ENCODE assay signal across 15 mouse cellular contexts in the genomic region with DNA sequence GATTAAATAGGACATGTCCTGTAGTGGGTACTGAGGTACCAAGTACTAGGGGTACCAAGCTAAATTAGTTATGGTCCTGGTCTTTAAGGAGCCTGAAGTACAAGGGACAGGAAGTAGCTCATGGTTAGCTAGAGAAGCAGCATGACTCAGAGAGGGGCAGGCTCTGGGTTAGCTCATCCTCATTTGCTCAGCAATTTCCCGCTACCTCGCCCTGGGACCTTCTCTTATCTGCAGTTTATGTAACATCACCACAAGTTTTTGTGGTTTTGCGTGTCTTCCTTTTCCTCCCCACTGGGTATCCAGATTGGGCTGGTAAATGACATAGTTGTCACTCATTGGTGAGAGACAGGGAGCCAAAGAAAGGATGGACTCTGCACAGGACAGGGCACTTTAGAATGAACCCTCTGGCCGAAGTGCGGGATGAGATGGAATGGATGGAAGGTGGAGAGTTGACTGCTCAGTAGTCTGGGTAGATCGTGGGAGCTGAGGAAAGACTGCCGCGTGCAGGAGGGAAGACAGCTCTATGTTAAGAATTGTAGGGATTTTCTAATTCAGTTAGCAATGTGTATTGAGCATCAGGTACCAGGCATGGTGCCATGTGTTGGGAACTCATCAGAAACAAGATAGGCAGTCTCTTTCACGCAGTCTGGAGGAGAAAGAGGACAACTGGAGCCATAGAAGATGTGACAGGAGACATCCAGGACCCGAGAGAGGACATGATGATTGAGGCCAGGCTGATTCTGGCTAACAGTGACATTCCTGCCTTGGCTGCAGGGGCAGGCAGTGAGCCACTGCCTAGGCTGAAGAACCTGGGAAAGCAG. TPM values are rescaled to one million over a fixed set of nuclear protein-coding genes. Genes with fewer than 3 reads are reported as not detected.
DNase-seq lines count a peak whose midpoint lies in the region; ATAC-seq and TF ChIP-seq lines count a peak whose summit lies in the region.
"Had no signal": no experiment of that assay in that cellular context is flagged by ENCODE, and none has a peak within 500 bp of the region (broad histone marks: within the 10 kb centered on the region; RNA-seq: fewer than 3 reads in every experiment).

No protein-coding gene starts in this region.

- H3K27me3 ChIP-seq in midbrain, postnatal 0 days (ENCODE audit: insufficient read depth, low read length), result no peaks in the 10 kb centered on the region
- H3K27me3 ChIP-seq in midbrain, embryonic 10.5 days (ENCODE audit: low read depth, poor library complexity, severe bottlenecking), result no peaks in the 10 kb centered on the region
- H3K27me3 ChIP-seq in liver, embryonic 14.5 days (ENCODE audit: control insufficient read depth, insufficient read depth, low read length), result no peaks in the 10 kb centered on the region
- H3K27me3 ChIP-seq in splenic B cell, adult 2 months (ENCODE audit: control insufficient read depth, insufficient read depth, low read length, poor library complexity, severe bottlenecking), result no peaks in the 10 kb centered on the region
- H3K27me3 ChIP-seq in forebrain, embryonic 16.5 days (replicated peaks; ENCODE audit: control insufficient read depth, insufficient read depth, low read length), result no peaks in the 10 kb centered on the region
- no peaks in the 10 kb centered on the region for H3K27me3 ChIP-seq in neural tube, embryonic 15.5 days (replicated peaks)
- H3K27me3 ChIP-seq: midbrain, embryonic 12.5 days; Patski had no signal

- TF ChIP-seq EP300 in liver, embryonic 14.5 days (IDR thresholded peaks at IDR 0.05; ENCODE audit: low read depth), result no peak

- DNase-seq in midbrain, postnatal 0 days (ENCODE audit: low spot score), result peak; percentile 17
- no peak for DNase-seq in midbrain, embryonic 10.5 days (ENCODE audit: low spot score)
- DNase-seq in c-Kit-positive CD71-negative TER-119-negative erythroid progenitor cells, embryonic 14.5 days (ENCODE audit: low read depth), result peak; percentile 70
- DNase-seq in liver, embryonic 14.5 days (ENCODE audit: low read depth in 3 of 3, low spot score in 3 of 3), result peak in 2 of 3 experiments; percentile 18 to 50
- DNase-seq in splenic B cell, adult 2 months (ENCODE audit: low read depth, low spot score), result peak; percentile 31
- no peak for DNase-seq in left cerebral cortex, adult 18-20 months (ENCODE audit: low spot score in 2 of 2)
- DNase-seq: cerebellum, adult 9-11 months; kidney, postnatal 10 days; spleen, adult 18-20 months; thymus, postnatal 25 days had no signal

- no peaks in the 10 kb centered on the region for H3K36me3 ChIP-seq in midbrain, postnatal 0 days (ENCODE audit: insufficient read depth, low read length)
- H3K36me3 ChIP-seq in midbrain, embryonic 10.5 days, result no peaks in the 10 kb centered on the region
- no peaks in the 10 kb centered on the region for H3K36me3 ChIP-seq in liver, embryonic 14.5 days (replicated peaks; ENCODE audit: control insufficient read depth, insufficient read depth, low read depth)
- no peaks in the 10 kb centered on the region for H3K36me3 ChIP-seq in splenic B cell, adult 2 months (ENCODE audit: control insufficient read depth, insufficient read depth, low read length, poor library complexity, severe bottlenecking)
- no peaks in the 10 kb centered on the region for H3K36me3 ChIP-seq in forebrain, embryonic 16.5 days (ENCODE audit: control insufficient read depth, insufficient read depth)
- H3K36me3 ChIP-seq in neural tube, embryonic 15.5 days, result no peaks in the 10 kb centered on the region
- H3K36me3 ChIP-seq: limb, embryonic 10.5 days; midbrain, embryonic 12.5 days had no signal

- no peak overlapping the region for H3K4me3 ChIP-seq in midbrain, postnatal 0 days (ENCODE audit: low read depth, low read length)
- H3K4me3 ChIP-seq in midbrain, embryonic 10.5 days, result no peak overlapping the region
- H3K4me3 ChIP-seq in liver, embryonic 14.5 days (ENCODE audit: insufficient read depth in 1 of 2, low read depth in 2 of 2, low read length in 2 of 2), result no peak overlapping the region
- H3K4me3 ChIP-seq in forebrain, embryonic 16.5 days (replicated peaks; ENCODE audit: low read length), result no peak overlapping the region
- H3K4me3 ChIP-seq in neural tube, embryonic 15.5 days (replicated peaks), result no peak overlapping the region
- H3K4me3 ChIP-seq: limb, embryonic 10.5 days; midbrain, embryonic 12.5 days had no signal

- no peak for TF ChIP-seq CTCF in midbrain, postnatal 0 days (IDR thresholded peaks at IDR 0.05)
- no peak for TF ChIP-seq CTCF in liver, embryonic 14.5 days (IDR thresholded peaks at IDR 0.05; ENCODE audit: low read depth)

- H3K4me2 ChIP-seq in midbrain, postnatal 0 days (ENCODE audit: low read depth, low read length, poor library complexity, severe bottlenecking), result no peak overlapping the region
- H3K4me2 ChIP-seq in liver, embryonic 14.5 days (ENCODE audit: low read depth), result no peak overlapping the region
- no peak overlapping the region for H3K4me2 ChIP-seq in forebrain, embryonic 16.5 days (ENCODE audit: low read length)
- no peak overlapping the region for H3K4me2 ChIP-seq in neural tube, embryonic 15.5 days
- H3K4me2 ChIP-seq: midbrain, embryonic 12.5 days had no signal

- no peaks in the 10 kb centered on the region for H3K9me3 ChIP-seq in midbrain, postnatal 0 days (ENCODE audit: low read length)
- H3K9me3 ChIP-seq in midbrain, embryonic 10.5 days (replicated peaks), result no peaks in the 10 kb centered on the region
- no peaks in the 10 kb centered on the region for H3K9me3 ChIP-seq in liver, embryonic 14.5 days (ENCODE audit: control insufficient read depth, low read length)
- H3K9me3 ChIP-seq in forebrain, embryonic 16.5 days (ENCODE audit: control insufficient read depth, low read length), result no peaks in the 10 kb centered on the region
- H3K9me3 ChIP-seq in neural tube, embryonic 15.5 days (replicated peaks), result no peaks in the 10 kb centered on the region
- H3K9me3 ChIP-seq: limb, embryonic 10.5 days; midbrain, embryonic 12.5 days had no signal

- H3K9ac ChIP-seq in midbrain, postnatal 0 days (replicated peaks; ENCODE audit: low read length, poor library complexity, severe bottlenecking), result no peak overlapping the region
- H3K9ac ChIP-seq in liver, embryonic 14.5 days (replicated peaks), result no peak overlapping the region
- H3K9ac ChIP-seq in forebrain, embryonic 16.5 days (replicated peaks; ENCODE audit: low read depth, low read length), result no peak overlapping the region
- H3K9ac ChIP-seq in neural tube, embryonic 15.5 days (replicated peaks), result no peak overlapping the region
- H3K9ac ChIP-seq: midbrain, embryonic 12.5 days had no signal

- WGBS in midbrain, postnatal 0 days, result 87% methylated on average over 10 of the region's 10 CpGs
- WGBS in midbrain, embryonic 10.5 days, result 88% methylated on average over 10 of the region's 10 CpGs
- WGBS in liver, embryonic 14.5 days (ENCODE audit: insufficient replicate concordance), result 13% methylated on average over 10 of the region's 10 CpGs
- 90% methylated on average over 10 of the region's 10 CpGs for WGBS in forebrain, embryonic 16.5 days
- 87% methylated on average over 10 of the region's 10 CpGs for WGBS in neural tube, embryonic 15.5 days

- no peaks in the 10 kb centered on the region for H3K4me1 ChIP-seq in midbrain, postnatal 0 days (ENCODE audit: insufficient read depth, low read length)
- 0 out of 2 replicates have a peak, but pooled peaks cover 4% of the 10 kb centered on the region for H3K4me1 ChIP-seq in midbrain, embryonic 10.5 days
- peaks cover 2 to 20% of the 10 kb centered on the region in 2 experiments; a peak in 3 of 4 replicates for H3K4me1 ChIP-seq in liver, embryonic 14.5 days (replicated peaks; ENCODE audit: control insufficient read depth in 2 of 2, insufficient read depth in 2 of 2, low read length in 1 of 2)
- H3K4me1 ChIP-seq in forebrain, embryonic 16.5 days (replicated peaks; ENCODE audit: control insufficient read depth, insufficient read depth, low read length), result no peaks in the 10 kb centered on the region
- H3K4me1 ChIP-seq in neural tube, embryonic 15.5 days, result no peaks in the 10 kb centered on the region
- H3K4me1 ChIP-seq: midbrain, embryonic 12.5 days had no signal

- H3K27ac ChIP-seq in midbrain, postnatal 0 days (ENCODE audit: low read depth, low read length), result no peak overlapping the region
- H3K27ac ChIP-seq in midbrain, embryonic 10.5 days (replicated peaks), result no peak overlapping the region
- H3K27ac ChIP-seq in liver, embryonic 14.5 days, result no peak overlapping the region
- H3K27ac ChIP-seq in forebrain, embryonic 16.5 days (ENCODE audit: low read length), result no peak overlapping the region
- no peak overlapping the region for H3K27ac ChIP-seq in neural tube, embryonic 15.5 days (replicated peaks)
- H3K27ac ChIP-seq: limb, embryonic 10.5 days; midbrain, embryonic 12.5 days had no signal

- no peak for ATAC-seq in midbrain, postnatal 0 days (ENCODE audit: low FRiP score)
- ATAC-seq in liver, embryonic 14.5 days (ENCODE audit: insufficient read depth), result peak; percentile 43; the same call in 1 of the 2 replicates
- ATAC-seq in forebrain, embryonic 16.5 days, result no peak
- no peak for ATAC-seq in neural tube, embryonic 15.5 days (ENCODE audit: low FRiP score)
- ATAC-seq: Patski had no signal

RNA-seq across cellular contexts. Expression of a gene that starts 15.2 kb away (rescaled TPM):
- 0.44 and 0.85 TPM in 2 replicates for total RNA-seq in midbrain, postnatal 0 days (2014; rRNA removed)
- 0.16 and 0.28 TPM in 2 replicates for polyA plus RNA-seq in midbrain, postnatal 0 days (2015; fragmentation: Nextera tagmentation; extraction: Ambion mirVana)
- polyA plus RNA-seq in midbrain, embryonic 10.5 days (2016; fragmentation: Nextera tagmentation; extraction: Ambion mirVana), result 0.22 TPM in 2 replicates
- polyA plus RNA-seq in liver, embryonic 14.5 days (2012; rRNA removed), result 0.47 and 0.53 TPM in 2 replicates
- polyA plus RNA-seq in liver, embryonic 14.5 days (2014; fragmentation: Nextera tagmentation; extraction: Ambion mirVana), result 0.33 and 0.67 TPM in 2 replicates
- total RNA-seq in left cerebral cortex, adult 18-20 months (2021), result 1 to 10 TPM; 1.5 to 1.6 TPM
- polyA plus RNA-seq in forebrain, embryonic 16.5 days (2015; fragmentation: Nextera tagmentation; extraction: Ambion mirVana), result not detected in 2 replicates
- polyA plus RNA-seq in neural tube, embryonic 15.5 days (2015; fragmentation: Nextera tagmentation; extraction: Ambion mirVana), result 0.81 and 1.5 TPM in 2 replicates

RNA-seq across cellular contexts. Expression of a gene that starts 53.4 kb away (rescaled TPM):
- total RNA-seq in midbrain, postnatal 0 days (2014; rRNA removed), result 2.0 and 4.3 TPM in 2 replicates
- 2.7 and 3.3 TPM in 2 replicates for polyA plus RNA-seq in midbrain, postnatal 0 days (2015; fragmentation: Nextera tagmentation; extraction: Ambion mirVana)
- 1.8 and 2.4 TPM in 2 replicates for polyA plus RNA-seq in midbrain, embryonic 10.5 days (2016; fragmentation: Nextera tagmentation; extraction: Ambion mirVana)
- polyA plus RNA-seq in liver, embryonic 14.5 days (2012; rRNA removed), result 2.0 and 2.9 TPM in 2 replicates
- 2.9 TPM in 2 replicates for polyA plus RNA-seq in liver, embryonic 14.5 days (2014; fragmentation: Nextera tagmentation; extraction: Ambion mirVana)
- 1 to 10 TPM; 2.6 to 3.0 TPM for total RNA-seq in left cerebral cortex, adult 18-20 months (2021)
- polyA plus RNA-seq in forebrain, embryonic 16.5 days (2015; fragmentation: Nextera tagmentation; extraction: Ambion mirVana), result 2.6 and 2.9 TPM in 2 replicates
- 4.1 and 4.6 TPM in 2 replicates for polyA plus RNA-seq in neural tube, embryonic 15.5 days (2015; fragmentation: Nextera tagmentation; extraction: Ambion mirVana)

Comparison
In these comparisons a context has a peak if more than half of its experiments do, and no peak if none do; other contexts are left out.
1. DNase-seq: peak in midbrain, postnatal 0 days (single experiment), c-Kit-positive CD71-negative TER-119-negative erythroid progenitor cells, embryonic 14.5 days (single experiment), liver, embryonic 14.5 days (2 of 3) and splenic B cell, adult 2 months (single experiment); none in midbrain, embryonic 10.5 days (single experiment) and left cerebral cortex, adult 18-20 months (0 of 2).